Mouse (Mus musculus): ENCODE results near the gene Slf2. TPM values are rescaled to one million over a fixed set of nuclear protein-coding genes. Genes with fewer than 3 reads are reported as not detected.

Slf2 gene
- polyA plus RNA-seq, 1 experiment from 2014 or later = 35.5 TPM

GRCm38 (mm10) chr19:45016341-45017215, 85.6 kb downstream of the Slf2 start:
- H3K36me3 ChIP-seq (ENCODE audit: control insufficient read depth, insufficient read depth) = peaks cover 6% of the 10 kb centered on the region
- H3K4me1 ChIP-seq (ENCODE audit: control insufficient read depth, insufficient read depth, low read length) = peaks cover 53% of the 10 kb centered on the region
- peak overlapping the region; percentile 95 for H3K9ac ChIP-seq (ENCODE audit: low read length)
- H3K4me3 ChIP-seq (ENCODE audit: low read length) = peak overlapping the region; percentile 79
- H3K27me3 ChIP-seq (ENCODE audit: control insufficient read depth, insufficient read depth, low read length) = no peaks in the 10 kb centered on the region
- peak overlapping the region; percentile 96 for H3K4me2 ChIP-seq (ENCODE audit: low read depth, low read length)
- WGBS = under 1% methylated on average over 16 of the region's 18 CpGs
- no peaks in the 10 kb centered on the region for H3K9me3 ChIP-seq (replicated peaks; ENCODE audit: control insufficient read depth, low read length)
- ATAC-seq (replicated peaks; ENCODE audit: extremely low read depth, insufficient read depth, low FRiP score) = peak; percentile 30
- H3K27ac ChIP-seq (ENCODE audit: low read length) = peak overlapping the region; percentile 100

GRCm38 (mm10) chr19:45017216-45017771, 86.3 kb downstream of the Slf2 start:
- Histone ChIP-seq H3K4me1 (ENCODE audit: control insufficient read depth, insufficient read depth, low read length) (peaks cover 53% of the 10 kb centered on the region), H3K4me3 (ENCODE audit: low read length) (peak overlapping the region; percentile 79), H3K36me3 (ENCODE audit: control insufficient read depth, insufficient read depth) (peaks cover 6% of the 10 kb centered on the region), H3K9me3 (replicated peaks; ENCODE audit: control insufficient read depth, low read length) (no peaks in the 10 kb centered on the region), H3K4me2 (ENCODE audit: low read depth, low read length) (peak overlapping the region; percentile 96), H3K27ac (ENCODE audit: low read length) (peak overlapping the region; percentile 100), H3K27me3 (ENCODE audit: control insufficient read depth, insufficient read depth, low read length) (no peaks in the 10 kb centered on the region), H3K9ac (ENCODE audit: low read length) (peak overlapping the region; percentile 95)
- peak; percentile 49 for ATAC-seq (replicated peaks; ENCODE audit: extremely low read depth, insufficient read depth, low FRiP score)
- WGBS = under 1% methylated on average over 26 of the region's 27 CpGs

GRCm38 (mm10) chr19:45017909-45018308, 87.0 kb downstream of the Slf2 start:
- Histone ChIP-seq H3K4me1 (ENCODE audit: control insufficient read depth, insufficient read depth, low read length) (peaks cover 50% of the 10 kb centered on the region), H3K36me3 (ENCODE audit: control insufficient read depth, insufficient read depth) (peaks cover 9% of the 10 kb centered on the region), H3K27me3 (ENCODE audit: control insufficient read depth, insufficient read depth, low read length) (no peaks in the 10 kb centered on the region), H3K4me2 (ENCODE audit: low read depth, low read length) (peak overlapping the region; percentile 96), H3K9ac (ENCODE audit: low read length) (peak overlapping the region; percentile 95), H3K4me3 (ENCODE audit: low read length) (peak overlapping the region; percentile 79), H3K27ac (ENCODE audit: low read length) (peak overlapping the region; percentile 100), H3K9me3 (replicated peaks; ENCODE audit: control insufficient read depth, low read length) (no peaks in the 10 kb centered on the region)
- ATAC-seq (replicated peaks; ENCODE audit: extremely low read depth, insufficient read depth, low FRiP score) = peak; percentile 65
- under 1% methylated on average over 45 of the region's 48 CpGs for WGBS

- WGBS = 3% methylated on average over 13 of the region's 13 CpGs
- Histone ChIP-seq H3K27ac (ENCODE audit: low read length) (peak overlapping the region; percentile 100), H3K4me3 (ENCODE audit: low read length) (peak overlapping the region; percentile 79), H3K4me1 (ENCODE audit: control insufficient read depth, insufficient read depth, low read length) (peaks cover 47% of the 10 kb centered on the region), H3K36me3 (ENCODE audit: control insufficient read depth, insufficient read depth) (peaks cover 9% of the 10 kb centered on the region), H3K9ac (ENCODE audit: low read length) (peak overlapping the region; percentile 95), H3K4me2 (ENCODE audit: low read depth, low read length) (peak overlapping the region; percentile 96), H3K9me3 (replicated peaks; ENCODE audit: control insufficient read depth, low read length) (no peaks in the 10 kb centered on the region), H3K27me3 (ENCODE audit: control insufficient read depth, insufficient read depth, low read length) (no peaks in the 10 kb centered on the region)
- ATAC-seq (replicated peaks; ENCODE audit: extremely low read depth, insufficient read depth, low FRiP score) = no peak
These were observed 87.4 kb downstream of the Slf2 start for GRCm38 (mm10) chr19:45018351-45018831.

GRCm38 (mm10) chr19:45020348-45020747, 89.4 kb downstream of the Slf2 start:
- Histone ChIP-seq H3K4me2 (ENCODE audit: low read depth, low read length) (peak overlapping the region; percentile 38), H3K4me1 (ENCODE audit: control insufficient read depth, insufficient read depth, low read length) (peaks cover 34% of the 10 kb centered on the region), H3K9me3 (replicated peaks; ENCODE audit: control insufficient read depth, low read length) (no peaks in the 10 kb centered on the region), H3K27me3 (ENCODE audit: control insufficient read depth, insufficient read depth, low read length) (no peaks in the 10 kb centered on the region), H3K4me3 (ENCODE audit: low read length) (peak overlapping the region; percentile 8), H3K36me3 (ENCODE audit: control insufficient read depth, insufficient read depth) (peaks cover 26% of the 10 kb centered on the region), H3K9ac (ENCODE audit: low read length) (peak overlapping the region; percentile 27), H3K27ac (ENCODE audit: low read length) (no peak overlapping the region; the same call in 1 of the 2 replicates)
- ATAC-seq (replicated peaks; ENCODE audit: extremely low read depth, insufficient read depth, low FRiP score) = no peak
- WGBS = 54% methylated on average over 6 of the region's 6 CpGs

- peaks cover 32% of the 10 kb centered on the region for H3K4me1 ChIP-seq (ENCODE audit: control insufficient read depth, insufficient read depth, low read length)
- WGBS = 71% methylated on average over 15 of the region's 15 CpGs
- peaks cover 36% of the 10 kb centered on the region for H3K36me3 ChIP-seq (ENCODE audit: control insufficient read depth, insufficient read depth)
These were observed 90.4 kb downstream of the Slf2 start for GRCm38 (mm10) chr19:45021362-45021761.

GRCm38 (mm10) chr19:45023993-45024392, 93.0 kb downstream of the Slf2 start:
- no peaks in the 10 kb centered on the region for H3K27me3 ChIP-seq (ENCODE audit: control insufficient read depth, insufficient read depth, low read length)
- no peak for ATAC-seq (replicated peaks; ENCODE audit: extremely low read depth, insufficient read depth, low FRiP score)
- no peak overlapping the region for H3K9ac ChIP-seq (ENCODE audit: low read length)
- H3K4me1 ChIP-seq (ENCODE audit: control insufficient read depth, insufficient read depth, low read length) = peaks cover 29% of the 10 kb centered on the region
- no peaks in the 10 kb centered on the region for H3K9me3 ChIP-seq (replicated peaks; ENCODE audit: control insufficient read depth, low read length)
- no peak overlapping the region for H3K4me3 ChIP-seq (ENCODE audit: low read length)
- H3K4me2 ChIP-seq (ENCODE audit: low read depth, low read length) = no peak overlapping the region
- 81% methylated on average over 11 of the region's 11 CpGs for WGBS
- no peak overlapping the region for H3K27ac ChIP-seq (ENCODE audit: low read length)
- peaks cover 52% of the 10 kb centered on the region for H3K36me3 ChIP-seq (ENCODE audit: control insufficient read depth, insufficient read depth)

More at GRCm38 (mm10) chr19:45021362-45021761, 90.4 kb downstream of the Slf2 start:
- H3K4me2 ChIP-seq (ENCODE audit: low read depth, low read length) = peak overlapping the region; percentile 38; the same call in 1 of the 2 replicates
- no peak for ATAC-seq (replicated peaks; ENCODE audit: extremely low read depth, insufficient read depth, low FRiP score)
- 0 out of 2 replicates have a peak overlapping the region, but pooled peaks have one; percentile 25 for H3K9ac ChIP-seq (ENCODE audit: low read length)
- no peaks in the 10 kb centered on the region for H3K27me3 ChIP-seq (ENCODE audit: control insufficient read depth, insufficient read depth, low read length)
- no peaks in the 10 kb centered on the region for H3K9me3 ChIP-seq (replicated peaks; ENCODE audit: control insufficient read depth, low read length)
- H3K27ac ChIP-seq (ENCODE audit: low read length) = no peak overlapping the region
- no peak overlapping the region for H3K4me3 ChIP-seq (ENCODE audit: low read length)

GRCm38 (mm10) chr19:45024775-45025174, 93.8 kb downstream of the Slf2 start:
- WGBS = 88% methylated on average over 20 of the region's 20 CpGs
- H3K4me3 ChIP-seq (ENCODE audit: low read length) = no peak overlapping the region
- H3K9ac ChIP-seq (ENCODE audit: low read length) = no peak overlapping the region
- no peak overlapping the region for H3K27ac ChIP-seq (ENCODE audit: low read length)
- H3K9me3 ChIP-seq (replicated peaks; ENCODE audit: control insufficient read depth, low read length) = no peaks in the 10 kb centered on the region
- H3K27me3 ChIP-seq (ENCODE audit: control insufficient read depth, insufficient read depth, low read length) = no peaks in the 10 kb centered on the region
- H3K4me1 ChIP-seq (ENCODE audit: control insufficient read depth, insufficient read depth, low read length) = peaks cover 21% of the 10 kb centered on the region
- peaks cover 52% of the 10 kb centered on the region for H3K36me3 ChIP-seq (ENCODE audit: control insufficient read depth, insufficient read depth)
- no peak overlapping the region for H3K4me2 ChIP-seq (ENCODE audit: low read depth, low read length)
- ATAC-seq (replicated peaks; ENCODE audit: extremely low read depth, insufficient read depth, low FRiP score) = no peak
